Mouse (Mus musculus): ENCODE results near the gene Olfr143. TPM values are rescaled to one million over a fixed set of nuclear protein-coding genes. Genes with fewer than 3 reads are reported as not detected.

The Olfr143 gene
- polyA plus RNA-seq (2015; fragmentation: Nextera tagmentation; extraction: Ambion mirVana): not detected in 2 replicates

- no peak within 1 kb of the TSS for H3K4me3 ChIP-seq
- ATAC-seq (ENCODE audit: borderline replicate concordance, extremely low read depth, low FRiP score, low TSS enrichment): no peak
- H3K9me3 ChIP-seq: no peaks in the 10 kb centered on the region
- no peaks in the 10 kb centered on the region for H3K4me1 ChIP-seq
- no peaks in the 10 kb centered on the region for H3K36me3 ChIP-seq
- H3K27ac ChIP-seq: no peak within 1 kb of the TSS
- H3K27me3 ChIP-seq: no peaks in the 10 kb centered on the region
- no peak within 1 kb of the TSS for H3K9ac ChIP-seq
- no peak within 1 kb of the TSS for H3K4me2 ChIP-seq
These were observed at the start of gene Olfr143 for GRCm38 (mm10) chr9:38252474-38252873. Gene Olfr143, plus strand, starts transcription at chr9:38252774.

GRCm38 (mm10) chr9:38208065-38208464, 44.5 kb upstream of the Olfr143 start, which contains the start of gene Olfr893:
Gene Olfr893, plus strand, starts transcription at chr9:38208365.
- Histone ChIP-seq H3K4me3 (no peak within 1 kb of the TSS), H3K4me1 (no peaks in the 10 kb centered on the region), H3K9me3 (no peaks in the 10 kb centered on the region), H3K27ac (no peak within 1 kb of the TSS), H3K36me3 (no peaks in the 10 kb centered on the region), H3K27me3 (no peaks in the 10 kb centered on the region), H3K4me2 (no peak within 1 kb of the TSS), H3K9ac (no peak within 1 kb of the TSS)
- ATAC-seq (ENCODE audit: borderline replicate concordance, extremely low read depth, low FRiP score, low TSS enrichment): no peak
- WGBS: 75% methylated on average over 3 of the region's 3 CpGs

DNA sequence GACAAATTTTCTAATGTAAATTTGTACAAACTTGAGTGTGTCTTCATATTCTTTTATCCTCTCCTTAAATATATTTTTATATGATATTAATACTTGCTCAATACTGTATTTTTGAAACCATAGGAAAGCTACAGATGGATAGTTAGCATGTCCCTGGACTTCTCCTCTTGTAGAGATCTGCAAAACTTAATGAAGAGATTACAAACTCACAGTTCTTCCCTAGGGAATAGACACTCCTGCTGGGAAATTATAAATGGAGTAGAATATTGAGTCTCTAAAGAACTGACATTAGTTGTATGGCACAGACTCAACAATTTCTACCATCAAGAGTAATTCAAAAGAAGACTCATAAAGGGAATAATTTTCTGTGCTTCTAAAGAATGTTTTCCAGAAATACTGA, 34.8 kb upstream of the Olfr143 start, which contains the start of gene Olfr894:
Olfr894 (plus strand) TSS at position 301 of the 400 bp plus-strand sequence.
- H3K27ac ChIP-seq: no peak within 1 kb of the TSS
- no peak within 1 kb of the TSS for H3K4me3 ChIP-seq
- no peak within 1 kb of the TSS for H3K4me2 ChIP-seq
- no peaks in the 10 kb centered on the region for H3K4me1 ChIP-seq
- H3K27me3 ChIP-seq: no peaks in the 10 kb centered on the region
- no peak within 1 kb of the TSS for H3K9ac ChIP-seq
- ATAC-seq (ENCODE audit: borderline replicate concordance, extremely low read depth, low FRiP score, low TSS enrichment): no peak
- H3K9me3 ChIP-seq: no peaks in the 10 kb centered on the region
- no peaks in the 10 kb centered on the region for H3K36me3 ChIP-seq

DNA sequence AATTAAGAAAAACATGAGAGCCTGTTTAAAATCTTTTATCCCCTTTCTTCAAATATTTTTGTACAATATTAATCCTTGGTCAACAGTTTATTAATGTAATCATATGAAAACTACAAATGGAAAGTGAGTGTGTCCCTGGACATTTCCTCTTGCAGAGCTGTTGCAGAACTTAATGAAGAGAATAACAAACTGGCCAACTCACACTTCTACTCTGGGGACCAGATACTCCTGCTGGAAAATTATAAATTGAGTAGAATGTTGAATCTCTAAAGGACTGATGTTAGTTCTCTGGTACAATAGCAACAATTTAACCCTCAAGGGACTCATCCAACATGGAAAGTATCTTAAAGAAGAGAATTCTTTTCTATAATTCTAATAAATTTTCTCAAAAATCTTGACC, 15.0 kb downstream of the Olfr143 start, which contains the start of gene Olfr895:
Olfr895 (plus strand) TSS at position 301 of the 400 bp plus-strand sequence.
- Histone ChIP-seq H3K27me3 (no peaks in the 10 kb centered on the region), H3K4me1 (no peaks in the 10 kb centered on the region), H3K4me3 (no peak within 1 kb of the TSS), H3K27ac (no peak within 1 kb of the TSS), H3K9ac (no peak within 1 kb of the TSS), H3K4me2 (no peak within 1 kb of the TSS), H3K9me3 (no peaks in the 10 kb centered on the region), H3K36me3 (no peaks in the 10 kb centered on the region)
- ATAC-seq (ENCODE audit: borderline replicate concordance, extremely low read depth, low FRiP score, low TSS enrichment): no peak

DNA sequence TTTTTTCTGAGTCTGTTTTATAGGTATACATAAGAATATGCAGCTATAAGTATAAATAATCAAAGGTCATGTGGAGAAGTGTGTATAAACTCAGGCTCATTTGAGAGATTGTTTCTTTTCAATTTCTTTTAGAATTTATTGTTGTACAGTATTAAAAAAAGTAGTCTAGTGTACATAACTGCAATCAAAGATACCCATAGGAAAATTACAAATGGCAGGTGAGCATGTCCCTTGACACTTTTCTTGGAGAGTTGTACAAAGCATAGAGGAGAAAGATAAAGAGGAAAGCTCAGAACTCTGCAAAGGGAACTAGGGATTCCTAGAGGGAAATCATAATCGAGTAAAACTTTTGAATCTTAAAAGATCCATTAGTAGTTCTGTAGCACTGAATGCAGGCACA, 38.2 kb downstream of the Olfr143 start, which contains the start of gene Olfr896-ps1:
Olfr896-ps1 (plus strand) TSS at position 301 of the 400 bp plus-strand sequence.
- H3K4me1 ChIP-seq: no peaks in the 10 kb centered on the region
- WGBS: 96% methylated on average over 1 of the region's 1 CpGs
- ATAC-seq (ENCODE audit: borderline replicate concordance, extremely low read depth, low FRiP score, low TSS enrichment): no peak

More for the DNA sequence above, 38.2 kb downstream of the Olfr143 start, which contains the start of gene Olfr896-ps1:
- Histone ChIP-seq H3K9ac (no peak within 1 kb of the TSS), H3K9me3 (no peaks in the 10 kb centered on the region), H3K4me3 (no peak within 1 kb of the TSS), H3K4me2 (no peak within 1 kb of the TSS), H3K27ac (no peak within 1 kb of the TSS), H3K36me3 (no peaks in the 10 kb centered on the region), H3K27me3 (no peaks in the 10 kb centered on the region)

Other genes starting within 250 kb of the Olfr143 start
- gene Olfr883, start 227.0 kb upstream of the Olfr143 start, polyA plus RNA-seq (2015; fragmentation: Nextera tagmentation; extraction: Ambion mirVana): not detected in 2 replicates
- gene Olfr884, start 206.2 kb upstream of the Olfr143 start, polyA plus RNA-seq (2015; fragmentation: Nextera tagmentation; extraction: Ambion mirVana): not detected in 2 replicates
- not detected in 2 replicates for gene Olfr885, start 191.5 kb upstream of the Olfr143 start, polyA plus RNA-seq (2015; fragmentation: Nextera tagmentation; extraction: Ambion mirVana)
- not detected in 2 replicates for gene Olfr887, start 168.7 kb upstream of the Olfr143 start, polyA plus RNA-seq (2015; fragmentation: Nextera tagmentation; extraction: Ambion mirVana)
- gene Olfr888, start 144.6 kb upstream of the Olfr143 start, polyA plus RNA-seq (2015; fragmentation: Nextera tagmentation; extraction: Ambion mirVana): not detected in 2 replicates
- 0.05 TPM in 1 of 2 replicates, not detected in the other for gene Olfr889, start 137.6 kb upstream of the Olfr143 start, polyA plus RNA-seq (2015; fragmentation: Nextera tagmentation; extraction: Ambion mirVana)
- not detected in 2 replicates for gene Olfr890, start 110.3 kb upstream of the Olfr143 start, polyA plus RNA-seq (2015; fragmentation: Nextera tagmentation; extraction: Ambion mirVana)
- not detected in 2 replicates for gene Olfr891, start 72.0 kb upstream of the Olfr143 start, polyA plus RNA-seq (2015; fragmentation: Nextera tagmentation; extraction: Ambion mirVana)
- not detected in 2 replicates for gene Olfr893, start 44.4 kb upstream of the Olfr143 start, polyA plus RNA-seq (2015; fragmentation: Nextera tagmentation; extraction: Ambion mirVana)
- not detected in 2 replicates for gene Olfr894, start 34.7 kb upstream of the Olfr143 start, polyA plus RNA-seq (2015; fragmentation: Nextera tagmentation; extraction: Ambion mirVana)
- not detected in 2 replicates for gene Olfr895, start 15.1 kb downstream of the Olfr143 start, polyA plus RNA-seq (2015; fragmentation: Nextera tagmentation; extraction: Ambion mirVana)
- not detected in 2 replicates for gene Olfr896-ps1, start 38.3 kb downstream of the Olfr143 start, polyA plus RNA-seq (2015; fragmentation: Nextera tagmentation; extraction: Ambion mirVana)
- gene Olfr25, start 76.3 kb downstream of the Olfr143 start, polyA plus RNA-seq (2015; fragmentation: Nextera tagmentation; extraction: Ambion mirVana): not detected in 2 replicates
- not detected in 2 replicates for gene Olfr898, start 95.6 kb downstream of the Olfr143 start, polyA plus RNA-seq (2015; fragmentation: Nextera tagmentation; extraction: Ambion mirVana)
- gene Olfr250, start 114.1 kb downstream of the Olfr143 start, polyA plus RNA-seq (2015; fragmentation: Nextera tagmentation; extraction: Ambion mirVana): not detected in 2 replicates
- not detected in 2 replicates for gene Olfr251, start 124.3 kb downstream of the Olfr143 start, polyA plus RNA-seq (2015; fragmentation: Nextera tagmentation; extraction: Ambion mirVana)
- not detected in 2 replicates for gene Olfr147, start 148.9 kb downstream of the Olfr143 start, polyA plus RNA-seq (2015; fragmentation: Nextera tagmentation; extraction: Ambion mirVana)
- gene Olfr901, start 176.7 kb downstream of the Olfr143 start, polyA plus RNA-seq (2015; fragmentation: Nextera tagmentation; extraction: Ambion mirVana): not detected in 2 replicates
- gene Olfr902, start 194.9 kb downstream of the Olfr143 start, polyA plus RNA-seq (2015; fragmentation: Nextera tagmentation; extraction: Ambion mirVana): not detected in 2 replicates
- gene Olfr904, start 210.4 kb downstream of the Olfr143 start, polyA plus RNA-seq (2015; fragmentation: Nextera tagmentation; extraction: Ambion mirVana): not detected in 2 replicates
- not detected in 2 replicates for gene Olfr905, start 218.3 kb downstream of the Olfr143 start, polyA plus RNA-seq (2015; fragmentation: Nextera tagmentation; extraction: Ambion mirVana)
- gene Olfr906, start 234.3 kb downstream of the Olfr143 start, polyA plus RNA-seq (2015; fragmentation: Nextera tagmentation; extraction: Ambion mirVana): not detected in 2 replicates
- gene Olfr907, start 243.0 kb downstream of the Olfr143 start, polyA plus RNA-seq (2015; fragmentation: Nextera tagmentation; extraction: Ambion mirVana): not detected in 2 replicates

All from lung, embryonic 15.5 days (tissue).